Mouse (Mus musculus) forelimb bud, embryonic 11.5 days (tissue): ENCODE results near the gene Rem1.

Source experiments
- DNase-seq: peaks from one replicate; pipeline ENCODE4 v3.0.0-alpha.2; 2012; ENCODE audit warnings: low read depth, low spot score

The Rem1 gene

GRCm38 (mm10) chr2:152675252-152675791 is 48.6 kb downstream of the Rem1 start:
- no peak for DNase-seq

- no peak for DNase-seq
These were observed 51.6 kb downstream of the Rem1 start for GRCm38 (mm10) chr2:152678302-152678701.

GRCm38 (mm10) chr2:152678925-152679324 is 52.2 kb downstream of the Rem1 start:
- DNase-seq = no peak

GRCm38 (mm10) chr2:152679701-152680355 is 53.1 kb downstream of the Rem1 start:
- DNase-seq = no peak

GRCm38 (mm10) chr2:152683086-152683485 is 56.3 kb downstream of the Rem1 start:
- no peak for DNase-seq
